Mouse (Mus musculus) neural tube, embryonic 11.5 days (tissue): Measurements from ENCODE around the gene Rbm4b. TPM values are rescaled to one million over a fixed set of nuclear protein-coding genes. Genes with fewer than 3 reads are reported as not detected.
A peak's percentile ranks its signal among the peaks of the same experiment; 100 is the strongest.
"Not testable (repeated sequence)": the region's sequence is repeated elsewhere in the genome, so short reads cannot be mapped to it uniquely, and the experiment has no call there.

ENCODE experiments used
- ATAC-seq: fragments of 200-750 bp; cut with Nextera tagmentation; 2 replicates; pipeline ENCODE4 v1.8.0; 2017; ENCODE audit warnings: moderate number of reproducible peaks, mild to moderate bottlenecking, moderate TSS enrichment, moderate library complexity; ENCODE audit not compliant: insufficient read depth, low FRiP score, low TSS enrichment
- DNase-seq: peaks from one replicate; pipeline ENCODE4 v3.0.0-alpha.2; 2015; ENCODE audit warnings: low spot score
- H3K27ac ChIP-seq: fragments of 300-500 bp; sonication (generic); 2 replicates; pipeline ENCODE4 v1.5.1; 2014; ENCODE audit warnings: low read depth, mild to moderate bottlenecking, low read length
- H3K27me3 ChIP-seq: fragments of 300-500 bp; sonication (generic); 2 replicates; pipeline ENCODE4 v1.6.1; 2014; ENCODE audit warnings: mild to moderate bottlenecking, low read length, mixed read lengths; ENCODE audit not compliant: control insufficient read depth, insufficient read depth
- H3K36me3 ChIP-seq: fragments of 300-500 bp; sonication (generic); 2 replicates; pipeline ENCODE4 v1.6.1; 2014; ENCODE audit warnings: mild to moderate bottlenecking, low read length, moderate library complexity, mixed read lengths; ENCODE audit not compliant: control insufficient read depth, insufficient read depth
- H3K4me1 ChIP-seq: fragments of 300-500 bp; sonication (generic); 2 replicates; pipeline ENCODE4 v1.6.1; 2014; ENCODE audit warnings: low read length, mixed read lengths; ENCODE audit not compliant: control insufficient read depth, insufficient read depth
- H3K4me2 ChIP-seq: fragments of 300-500 bp; sonication (generic); 2 replicates; pipeline ENCODE4 v1.6.1; 2014; ENCODE audit warnings: low read depth, mild to moderate bottlenecking, moderate library complexity
- H3K4me3 ChIP-seq: fragments of 300-500 bp; sonication (generic); 2 replicates; pipeline ENCODE4 v1.5.1; 2014; ENCODE audit warnings: low read depth, low read length
- H3K9ac ChIP-seq: fragments of 300-500 bp; sonication (generic); 2 replicates; pipeline ENCODE4 v1.6.1; 2014; ENCODE audit warnings: mild to moderate bottlenecking, low read length
- H3K9me3 ChIP-seq: fragments of 300-500 bp; sonication (generic); 2 replicates; pipeline ENCODE4 v1.6.1; 2016; ENCODE audit warnings: low read length; ENCODE audit not compliant: control insufficient read depth
- WGBS: fragments of 180-500 bp; shearing (Covaris S2); extraction: QIAGEN DNeasy Blood & Tissue Kit; methylation state at CpG from one replicate; pipeline ENCODE4 v1.1.7; 2014; 5-methylcytosine and 5-hydroxymethylcytosine counted together
- polyA plus RNA-seq: library from polyadenylated mRNA; unstranded; fragments of >200 nt; fragmentation: Nextera tagmentation; extraction: Ambion mirVana; gene quantifications from 2 replicates; pipeline ENCODE4 v1.2.1, GENCODE M21; 2014

Rbm4b gene
- polyA plus RNA-seq, 1 experiment from 2014 or later: 136 TPM

DNA sequence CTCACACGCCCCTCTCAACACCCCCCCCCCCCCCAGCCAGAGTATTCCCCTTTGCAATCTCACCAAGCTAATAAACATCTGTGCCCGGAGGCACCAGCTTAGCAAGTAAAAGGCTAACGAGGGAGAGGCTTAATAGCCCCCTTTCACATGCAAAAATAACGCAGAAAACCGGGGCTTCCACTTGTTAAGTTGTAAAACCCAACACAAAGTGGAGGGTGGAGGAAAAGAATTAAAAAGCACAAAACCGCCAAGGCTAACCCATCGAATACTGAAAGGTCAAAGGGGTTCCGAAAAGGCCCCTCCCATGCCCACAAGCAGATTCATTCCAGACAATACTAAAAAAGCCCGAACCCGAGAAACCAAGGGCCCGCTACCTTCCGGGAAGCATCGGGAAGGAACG is 54.0 kb downstream of the Rbm4b start:
- Histone ChIP-seq H3K27ac (no peak overlapping the region), H3K27me3 (no peaks in the 10 kb centered on the region), H3K4me3 (peak overlapping the region; percentile 88), H3K4me1 (peaks cover 15% of the 10 kb centered on the region), H3K9me3 (no peaks in the 10 kb centered on the region), H3K4me2 (peak overlapping the region; percentile 78), H3K9ac (peak overlapping the region; percentile 69), H3K36me3 (no peaks in the 10 kb centered on the region)
- ATAC-seq (no peak), DNase-seq (no peak)
- 0% methylated on average over 14 of the region's 14 CpGs for WGBS

- Histone ChIP-seq H3K9me3 (no peaks in the 10 kb centered on the region), H3K4me2 (peak overlapping the region; percentile 78), H3K9ac (peak overlapping the region; percentile 69), H3K27ac (peak overlapping the region; percentile 93), H3K27me3 (no peaks in the 10 kb centered on the region), H3K36me3 (no peaks in the 10 kb centered on the region), H3K4me3 (peak overlapping the region; percentile 88), H3K4me1 (peaks cover 15% of the 10 kb centered on the region)
- under 1% methylated on average over 17 of the region's 17 CpGs for WGBS
- no peak for ATAC-seq
- no peak for DNase-seq
These were observed 54.4 kb downstream of the Rbm4b start for GRCm38 (mm10) chr19:4810746-4811062.

GRCm38 (mm10) chr19:4811063-4811908 is 55.0 kb downstream of the Rbm4b start, which contains the start of the genes Gm21992 and Rbm14:
Gene Gm21992 (minus strand): TSS chr19:4811612.
Gene Rbm14 (minus strand): TSS chr19:4811634.
- Histone ChIP-seq H3K4me1 (peaks cover 15% of the 10 kb centered on the region), H3K27me3 (no peaks in the 10 kb centered on the region), H3K4me2 (peak within 1 kb of the TSS; percentile 78), H3K4me3 (peak within 1 kb of the TSS; percentile 88), H3K27ac (peak within 1 kb of the TSS; percentile 93), H3K9ac (peak within 1 kb of the TSS; percentile 77), H3K9me3 (no peaks in the 10 kb centered on the region), H3K36me3 (no peaks in the 10 kb centered on the region)
- WGBS: under 1% methylated on average over 82 of the region's 83 CpGs
- peak; percentile 98 for ATAC-seq
- peak; percentile 99 for DNase-seq

DNA sequence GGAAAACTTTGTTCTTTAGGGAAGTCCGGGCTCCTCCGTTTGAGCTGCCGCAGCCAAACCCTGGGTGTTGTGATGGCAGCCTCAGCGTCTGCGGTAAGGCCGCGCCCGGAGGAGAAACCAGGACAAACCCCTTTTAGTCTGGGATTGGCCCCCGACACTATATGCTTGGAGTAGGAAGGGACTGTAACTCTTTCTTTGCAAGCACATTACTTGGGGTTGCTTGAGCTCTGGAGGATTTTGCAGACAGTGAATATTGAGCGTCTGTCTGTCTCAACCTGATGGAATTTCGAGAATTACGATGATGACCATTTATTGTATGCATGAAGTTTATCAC is 55.6 kb downstream of the Rbm4b start:
- ATAC-seq: no peak
- WGBS: 5% methylated on average over 12 of the region's 12 CpGs
- H3K27ac ChIP-seq: peak overlapping the region; percentile 80; the same call in 1 of the 2 replicates

GRCm38 (mm10) chr19:4812334-4812949 is 56.1 kb downstream of the Rbm4b start:
- 77% methylated on average over 8 of the region's 8 CpGs for WGBS
- not testable (repeated sequence) for H3K27ac ChIP-seq, H3K27me3 ChIP-seq, ATAC-seq, H3K36me3 ChIP-seq, DNase-seq, H3K9me3 ChIP-seq
- Histone ChIP-seq H3K4me2 (peak overlapping the region; percentile 49), H3K4me1 (peaks cover 15% of the 10 kb centered on the region), H3K9ac (peak overlapping the region; percentile 77), H3K4me3 (peak overlapping the region; percentile 88)

More for the DNA sequence above, 55.6 kb downstream of the Rbm4b start:
- peaks cover 15% of the 10 kb centered on the region for H3K4me1 ChIP-seq
- DNase-seq: no peak
- no peaks in the 10 kb centered on the region for H3K27me3 ChIP-seq
- peak overlapping the region; percentile 88 for H3K4me3 ChIP-seq
- H3K9ac ChIP-seq: peak overlapping the region; percentile 77
- peak overlapping the region; percentile 49 for H3K4me2 ChIP-seq
- H3K36me3 ChIP-seq: no peaks in the 10 kb centered on the region
- H3K9me3 ChIP-seq: no peaks in the 10 kb centered on the region

DNA sequence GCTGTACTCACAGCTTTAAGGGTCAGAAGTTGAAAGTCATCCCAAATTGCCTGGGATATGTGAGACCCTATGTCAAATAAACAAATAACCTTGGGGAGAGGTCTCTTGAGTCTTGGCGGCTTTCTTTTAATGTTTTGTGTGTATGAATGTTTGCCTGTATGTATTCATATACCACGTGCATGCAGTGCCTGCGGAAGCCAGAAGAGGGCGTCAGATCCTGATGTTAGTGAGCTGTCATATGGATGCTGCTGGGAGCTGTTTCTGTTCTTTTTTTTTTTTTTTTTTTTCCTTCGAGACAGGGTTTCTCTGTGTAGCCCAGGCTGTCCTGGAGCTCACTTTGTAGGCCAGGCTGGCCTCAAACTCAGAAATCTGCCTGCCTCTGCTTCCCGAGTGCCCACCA is 56.7 kb downstream of the Rbm4b start:
- DNase-seq: no peak
- WGBS: 84% methylated on average over 6 of the region's 6 CpGs
- Histone ChIP-seq H3K4me2 (no peak overlapping the region), H3K27ac (no peak overlapping the region), H3K36me3 (no peaks in the 10 kb centered on the region), H3K4me1 (peaks cover 13% of the 10 kb centered on the region), H3K9ac (no peak overlapping the region), H3K9me3 (no peaks in the 10 kb centered on the region), H3K4me3 (no peak overlapping the region), H3K27me3 (no peaks in the 10 kb centered on the region)
- ATAC-seq: no peak

Other genes with a start within 250 kb of the Rbm4b start
- gene Pcx, start 246.0 kb upstream of the Rbm4b start, polyA plus RNA-seq: 19.3 and 19.6 TPM in 2 replicates
- 10.0 and 10.5 TPM in 2 replicates for gene Lrfn4, start 140.8 kb upstream of the Rbm4b start, polyA plus RNA-seq
- gene Rce1, start 130.9 kb upstream of the Rbm4b start, polyA plus RNA-seq: 68.8 and 73.6 TPM in 2 replicates
- gene Gm960, start 57.8 kb upstream of the Rbm4b start, polyA plus RNA-seq: 2.5 and 2.7 TPM in 2 replicates
- gene Sptbn2, start 45.3 kb upstream of the Rbm4b start, polyA plus RNA-seq: 23.4 and 26.1 TPM in 2 replicates
- 131 and 134 TPM in 2 replicates for gene Rbm4, start 37.4 kb downstream of the Rbm4b start, polyA plus RNA-seq
- 8.5 and 24.4 TPM in 2 replicates for gene Gm21992, start 55.1 kb downstream of the Rbm4b start, polyA plus RNA-seq
- 113 and 116 TPM in 2 replicates for gene Rbm14, start 55.1 kb downstream of the Rbm4b start, polyA plus RNA-seq
- 41.4 and 41.5 TPM in 2 replicates for gene Ccs, start 82.8 kb downstream of the Rbm4b start, polyA plus RNA-seq
- gene Ccdc87, start 82.9 kb downstream of the Rbm4b start, polyA plus RNA-seq: 0.13 TPM in 1 of 2 replicates, not detected in the other
- gene Ctsf, start 98.6 kb downstream of the Rbm4b start, polyA plus RNA-seq: 40.6 and 41.8 TPM in 2 replicates
- gene Actn3, start 121.4 kb downstream of the Rbm4b start, polyA plus RNA-seq: 5.9 and 6.5 TPM in 2 replicates
- gene Zdhhc24, start 122.2 kb downstream of the Rbm4b start, polyA plus RNA-seq: 12.1 and 14.1 TPM in 2 replicates
- 4.8 and 7.9 TPM in 2 replicates for gene Bbs1, start 150.1 kb downstream of the Rbm4b start, polyA plus RNA-seq
- 164 and 171 TPM in 2 replicates for gene Dpp3, start 171.8 kb downstream of the Rbm4b start, polyA plus RNA-seq
- gene Peli3, start 186.6 kb downstream of the Rbm4b start, polyA plus RNA-seq: 3.4 and 3.5 TPM in 2 replicates
- gene Mrpl11, start 205.7 kb downstream of the Rbm4b start, polyA plus RNA-seq: 143 and 150 TPM in 2 replicates
- 0.12 TPM in 1 of 2 replicates, not detected in the other for gene Npas4, start 233.8 kb downstream of the Rbm4b start, polyA plus RNA-seq